Mouse (Mus musculus) adrenal gland, adult (tissue): Measurements from ENCODE around the gene Col8a2.

ENCODE experiments used
- DNase-seq, 2 experiments: peaks; one replicate each; pipeline ENCODE4 v3.0.0; 2022 to 2023; ENCODE audit warnings: low spot score in 1 of 2; ENCODE audit not compliant: inconsistent age in 2 of 2

Col8a2 gene

GRCm38 (mm10) chr4:126286492-126286891 is at the start of gene Col8a2:
Gene Col8a2 (plus strand): TSS chr4:126286793.
- DNase-seq = no peak

GRCm38 (mm10) chr4:126237721-126238242 is 48.8 kb upstream of the Col8a2 start:
- DNase-seq = peak in 1 of 2 experiments; percentile 44

GRCm38 (mm10) chr4:126239862-126240475 is 46.6 kb upstream of the Col8a2 start:
- DNase-seq = no peak

- no peak for DNase-seq
Measured at GRCm38 (mm10) chr4:126241956-126242355, 44.6 kb upstream of the Col8a2 start.

GRCm38 (mm10) chr4:126242510-126242909 is 44.1 kb upstream of the Col8a2 start:
- DNase-seq = no peak

- no peak for DNase-seq
Measured at GRCm38 (mm10) chr4:126246202-126246889, 40.2 kb upstream of the Col8a2 start.

- DNase-seq = no peak
Measured at GRCm38 (mm10) chr4:126248261-126248868, 38.2 kb upstream of the Col8a2 start.

GRCm38 (mm10) chr4:126250659-126251058 is 35.9 kb upstream of the Col8a2 start:
- no peak for DNase-seq

GRCm38 (mm10) chr4:126251655-126252254 is 34.8 kb upstream of the Col8a2 start:
- peak in 1 of 2 experiments; percentile 67 for DNase-seq

GRCm38 (mm10) chr4:126252411-126253237 is 34.0 kb upstream of the Col8a2 start:
- DNase-seq = no peak

GRCm38 (mm10) chr4:126253637-126254272 is 32.8 kb upstream of the Col8a2 start:
- DNase-seq = no peak

- DNase-seq = peak; percentile 59 to 75
Measured at GRCm38 (mm10) chr4:126254315-126255112, 32.1 kb upstream of the Col8a2 start.

- peak; percentile 54 to 78 for DNase-seq
Measured at GRCm38 (mm10) chr4:126255113-126256001, 31.2 kb upstream of the Col8a2 start.

- DNase-seq = peak; percentile 92 to 98
Measured at GRCm38 (mm10) chr4:126256131-126256791, 30.3 kb upstream of the Col8a2 start, which contains the start of gene Map7d1. Gene Map7d1 (minus strand): TSS chr4:126256343.

- DNase-seq = peak; percentile 67 to 80
Measured at GRCm38 (mm10) chr4:126256967-126257881, 29.4 kb upstream of the Col8a2 start.

GRCm38 (mm10) chr4:126259063-126259462 is 27.5 kb upstream of the Col8a2 start:
- DNase-seq = peak in 1 of 2 experiments; percentile 60
